Mouse (Mus musculus): Measurements from ENCODE around the gene Rad54l2.

Gene Rad54l2

GRCm38 (mm10) chr9:106788812-106789321, at the start of gene Rad54l2:
Gene Rad54l2 (minus strand): TSS chr9:106789194.
- DNase-seq (ENCODE audit: low read depth, low spot score) = peak; percentile 77

DNA sequence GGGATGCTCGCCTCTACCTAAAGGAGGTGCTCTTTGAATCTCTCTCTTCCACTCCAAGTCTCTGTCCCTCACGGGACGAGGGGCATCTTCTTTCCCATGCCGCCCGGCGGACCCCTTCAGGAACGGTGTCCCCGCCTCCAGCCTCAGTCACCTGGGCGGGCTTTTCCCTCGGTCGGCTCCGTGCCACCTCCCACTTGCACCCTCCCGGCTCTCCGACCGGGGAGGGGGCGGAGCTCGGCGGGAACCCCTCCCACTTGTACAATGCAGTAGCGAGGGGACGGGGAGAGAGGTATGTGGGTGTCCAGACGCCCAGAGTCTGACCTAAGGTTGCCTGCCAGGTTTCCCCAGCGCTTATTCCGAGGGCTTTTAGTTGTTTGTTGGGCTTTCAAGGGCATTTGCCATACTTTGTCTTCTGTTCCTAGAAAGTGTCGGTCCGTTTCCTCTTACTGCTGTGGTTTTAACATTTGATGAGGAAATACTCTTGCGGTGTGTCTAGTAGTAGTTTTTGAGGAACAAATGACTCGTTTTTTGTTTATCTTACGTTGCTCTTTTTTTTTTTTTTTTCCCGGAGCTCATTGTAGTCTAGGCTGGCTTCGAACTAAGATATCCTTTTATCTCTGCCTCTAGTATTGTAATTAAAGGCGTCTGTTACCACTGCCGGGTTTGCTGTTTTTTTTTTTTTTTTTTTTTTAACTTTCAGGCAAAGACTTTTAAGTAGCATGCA, 33.5 kb upstream of the Rad54l2 start:
- peak; percentile 77 for DNase-seq (ENCODE audit: low read depth, low spot score)

DNA sequence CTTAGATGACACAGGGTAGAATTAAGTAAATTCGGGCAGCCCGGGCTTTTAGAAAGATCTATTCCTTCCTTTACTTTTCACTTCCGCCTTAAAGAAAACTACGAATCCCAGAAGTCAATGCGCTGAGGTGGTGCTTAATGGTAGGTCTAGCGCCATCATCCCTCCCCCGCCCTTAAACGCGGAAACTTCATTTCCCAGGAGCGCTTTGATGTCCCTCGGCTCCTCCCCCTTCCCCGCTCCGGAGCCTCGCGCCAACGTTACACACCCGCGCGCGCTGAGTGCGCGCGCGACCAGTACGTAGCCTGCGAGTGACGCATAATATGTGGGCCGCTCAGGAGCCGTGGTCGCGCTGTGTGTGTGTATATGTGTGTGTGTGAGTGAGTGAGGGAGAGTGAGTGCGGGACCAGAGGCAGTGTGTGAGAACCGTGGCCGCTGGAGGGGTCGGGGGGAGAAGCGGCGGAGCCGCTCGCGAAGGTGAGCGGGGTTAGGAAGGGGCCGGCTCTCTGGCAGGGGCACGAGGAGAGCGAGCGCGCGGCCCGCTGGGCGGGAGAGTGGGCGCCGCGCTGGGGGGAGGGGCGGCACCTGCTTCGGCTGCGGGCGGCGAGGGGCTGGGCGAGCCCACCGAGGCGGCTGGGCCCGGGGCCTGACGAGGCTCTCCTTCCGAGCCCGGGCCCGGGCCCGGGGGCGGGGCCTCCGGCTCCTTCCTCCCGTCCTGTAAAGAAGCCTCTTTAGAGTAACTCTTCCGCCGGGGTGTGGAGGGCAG, 32.8 kb upstream of the Rad54l2 start, which contains the start of gene Dcaf1:
Gene Dcaf1 (plus strand): TSS at position 257 of the 763 bp plus-strand sequence.
- DNase-seq (ENCODE audit: low read depth, low spot score) = peak; percentile 99

- DNase-seq (ENCODE audit: low read depth, low spot score) = no peak
Measured at GRCm38 (mm10) chr9:106821050-106821617, 32.1 kb upstream of the Rad54l2 start.

GRCm38 (mm10) chr9:106819201-106819600, 30.2 kb upstream of the Rad54l2 start:
- DNase-seq (ENCODE audit: low read depth, low spot score) = no peak

DNA sequence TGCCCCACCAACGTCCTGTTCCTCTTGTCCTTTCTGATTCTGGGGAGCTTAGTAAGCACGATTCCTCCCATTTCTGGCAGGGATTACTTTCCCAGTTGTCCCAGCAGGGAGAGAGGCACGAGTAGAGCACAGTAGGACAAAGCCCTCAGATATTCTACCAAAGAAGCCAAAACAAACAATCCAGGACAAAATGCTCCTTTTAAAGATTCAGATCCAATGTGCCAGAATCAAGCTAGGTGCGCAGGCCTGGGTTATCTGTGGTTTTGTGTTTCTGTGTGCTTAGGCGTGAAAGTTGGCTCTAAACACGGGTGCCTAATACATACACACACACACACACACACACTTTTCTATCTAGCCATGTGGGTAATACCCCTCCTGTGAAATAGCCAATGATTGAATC, 29.2 kb upstream of the Rad54l2 start:
- no peak for DNase-seq (ENCODE audit: low read depth, low spot score)

DNA sequence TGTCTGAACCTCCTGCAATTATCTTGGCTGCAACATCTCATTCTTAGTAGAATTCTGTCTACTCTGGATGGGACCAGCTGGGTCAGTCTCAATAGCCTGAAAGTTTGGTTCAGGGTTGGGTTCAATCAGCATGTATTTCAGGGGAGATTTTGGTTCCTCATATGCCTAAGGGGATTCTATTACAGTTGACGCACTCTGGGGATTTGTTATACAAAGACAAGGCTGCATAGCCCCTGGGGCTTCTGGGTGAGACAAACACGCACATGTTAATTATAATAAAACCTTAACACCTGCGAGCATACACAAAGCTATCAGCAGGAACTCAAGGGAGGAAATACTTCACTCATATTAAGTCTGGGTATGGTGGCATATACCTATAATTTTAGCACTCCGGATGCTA, 17.5 kb upstream of the Rad54l2 start:
- no peak for DNase-seq (ENCODE audit: low read depth, low spot score)

GRCm38 (mm10) chr9:106790831-106791230, 1.8 kb upstream of the Rad54l2 start:
- DNase-seq (ENCODE audit: low read depth, low spot score) = no peak

- no peak for DNase-seq (ENCODE audit: low read depth, low spot score)
Measured at GRCm38 (mm10) chr9:106789363-106789762, 369 bp upstream of the Rad54l2 start.

DNA sequence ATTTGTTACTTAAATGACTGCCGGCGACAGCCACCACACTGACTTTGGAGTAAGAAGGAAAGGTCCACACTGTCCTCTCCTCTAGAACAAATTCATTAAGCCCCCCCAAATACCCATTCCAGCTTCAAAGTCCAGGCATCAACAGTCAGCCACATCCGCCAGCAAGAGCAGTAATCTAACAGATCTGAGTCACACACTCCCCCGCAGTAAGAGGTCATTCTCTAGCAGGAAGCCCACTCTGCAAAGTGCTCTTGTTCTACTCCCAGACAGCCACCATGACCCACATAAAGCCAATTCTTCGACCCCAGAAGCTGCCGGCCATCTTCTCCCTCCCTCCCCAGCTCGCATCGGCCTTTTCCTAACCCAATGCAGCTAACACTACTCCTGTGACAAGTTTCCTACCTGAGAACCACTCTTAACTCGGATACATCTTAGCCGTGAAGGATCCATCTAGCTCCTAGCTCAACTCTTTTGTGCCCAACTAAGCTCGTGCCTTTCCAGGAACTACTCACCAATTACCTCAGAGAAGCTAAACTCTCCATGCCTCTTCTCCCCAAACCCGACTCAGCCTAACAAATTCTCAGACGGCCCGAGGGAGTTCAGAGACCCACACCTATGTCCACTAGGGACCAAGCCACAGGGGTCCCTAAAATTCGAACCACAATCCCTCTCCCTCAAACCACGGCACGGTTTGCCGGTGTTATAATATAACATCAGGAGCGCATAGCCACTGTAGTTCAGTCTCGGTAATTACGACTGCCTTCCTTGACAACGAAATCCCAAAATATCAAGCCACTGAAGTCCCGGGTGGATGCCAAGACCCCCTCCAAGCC, 799 bp downstream of the Rad54l2 start:
- no peak for DNase-seq (ENCODE audit: low read depth, low spot score)

DNA sequence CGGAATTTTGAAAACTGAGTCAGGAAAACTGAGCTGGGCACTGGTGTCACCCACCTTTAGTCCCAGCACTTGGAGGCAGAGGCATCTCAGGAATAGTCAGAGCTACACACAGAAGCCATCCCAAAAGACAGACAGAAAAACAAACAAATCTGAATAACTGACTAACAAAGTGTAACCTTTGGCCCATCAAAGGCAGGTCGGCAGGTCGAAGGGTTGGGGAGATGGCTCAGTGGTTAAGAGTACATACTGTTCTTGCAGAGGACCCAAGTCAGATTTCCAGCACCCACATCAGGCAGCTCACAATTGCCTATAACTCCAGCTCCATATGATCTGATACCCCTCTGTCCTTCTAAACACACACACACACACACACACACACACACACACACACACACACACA, 3.8 kb downstream of the Rad54l2 start:
- DNase-seq (ENCODE audit: low read depth, low spot score) = no peak

- no peak for DNase-seq (ENCODE audit: low read depth, low spot score)
Measured at GRCm38 (mm10) chr9:106783554-106783953, 5.4 kb downstream of the Rad54l2 start.

- no peak for DNase-seq (ENCODE audit: low read depth, low spot score)
Measured at GRCm38 (mm10) chr9:106780086-106780485, 8.9 kb downstream of the Rad54l2 start.

DNA sequence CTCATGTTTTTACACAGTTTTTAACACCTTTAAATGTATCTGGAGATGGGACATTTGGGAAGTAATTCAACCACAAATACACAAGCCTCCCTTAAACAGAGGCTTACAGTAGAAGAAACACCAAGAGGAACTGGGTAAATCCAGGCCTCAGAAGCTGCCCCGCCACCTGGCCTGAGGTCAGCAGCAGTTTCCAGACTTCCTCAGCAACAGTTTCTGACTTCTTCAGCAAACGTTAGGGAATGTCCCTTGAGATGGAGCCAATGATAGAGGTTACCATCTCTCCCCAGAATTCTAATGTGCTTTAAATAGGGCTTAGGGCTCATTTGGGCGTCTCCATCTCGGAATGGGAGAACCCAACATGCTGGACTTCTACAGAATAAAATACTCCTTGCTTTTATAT, 10.7 kb downstream of the Rad54l2 start:
- DNase-seq (ENCODE audit: low read depth, low spot score) = no peak

DNA sequence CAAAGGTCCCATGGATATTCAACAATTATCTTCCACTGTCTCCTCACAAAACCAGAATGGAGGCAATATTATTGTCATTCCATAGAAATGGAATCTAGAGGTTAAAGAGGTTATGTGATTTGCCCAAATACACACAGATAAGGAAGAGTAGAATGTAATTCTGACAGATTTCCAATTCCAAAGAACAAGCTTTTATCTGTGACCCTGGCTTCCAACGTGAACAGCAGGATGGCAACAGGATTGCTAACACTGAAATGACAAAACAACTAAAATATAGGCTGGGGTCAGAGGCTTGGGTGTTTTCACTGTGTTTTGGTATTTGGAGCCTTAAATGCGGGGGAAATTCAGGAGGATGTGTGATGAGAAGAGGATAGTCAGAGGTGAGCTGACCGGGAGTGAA, 11.6 kb downstream of the Rad54l2 start:
- DNase-seq (ENCODE audit: low read depth, low spot score) = no peak

DNA sequence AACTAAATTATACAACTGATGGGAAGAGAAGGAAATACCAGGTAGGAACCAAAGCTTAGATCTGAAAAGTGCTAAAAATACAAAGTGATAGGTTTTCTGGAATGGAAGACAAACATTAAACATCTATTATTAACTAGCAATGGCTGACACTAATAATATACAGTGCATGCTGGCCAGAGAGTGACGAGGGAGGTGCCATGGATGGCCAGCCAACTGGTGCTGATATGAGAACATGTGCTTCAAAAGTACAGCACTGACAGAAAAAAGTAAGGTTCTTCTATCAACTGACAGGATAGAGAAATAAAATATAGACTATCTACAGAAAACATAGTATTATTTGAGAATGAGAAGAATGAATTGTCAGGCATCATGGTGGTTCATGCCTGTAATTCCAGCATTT, 12.9 kb downstream of the Rad54l2 start:
- DNase-seq (ENCODE audit: low read depth, low spot score) = no peak

GRCm38 (mm10) chr9:106771770-106772169, 17.2 kb downstream of the Rad54l2 start:
- DNase-seq (ENCODE audit: low read depth, low spot score) = no peak

DNA sequence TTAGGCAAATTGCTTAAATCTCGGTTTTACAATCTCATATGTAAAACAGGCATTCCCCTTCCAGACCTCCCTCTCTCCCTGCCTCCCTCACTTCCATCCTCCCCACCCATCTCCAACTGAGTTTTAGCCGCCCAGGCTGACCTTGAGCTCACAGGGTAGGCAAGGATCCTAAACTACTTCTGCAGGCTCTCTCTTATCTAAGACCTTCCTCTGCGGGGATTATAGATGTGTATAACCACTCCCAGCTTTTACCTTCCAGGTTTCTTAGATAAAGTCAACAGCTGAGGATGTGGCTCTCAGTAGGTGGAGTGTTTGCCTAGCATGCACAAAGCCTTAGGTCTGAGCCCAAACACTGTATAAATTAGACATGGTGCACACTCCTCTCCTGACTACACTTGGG, 18.8 kb downstream of the Rad54l2 start:
- DNase-seq (ENCODE audit: low read depth, low spot score) = no peak

DNA sequence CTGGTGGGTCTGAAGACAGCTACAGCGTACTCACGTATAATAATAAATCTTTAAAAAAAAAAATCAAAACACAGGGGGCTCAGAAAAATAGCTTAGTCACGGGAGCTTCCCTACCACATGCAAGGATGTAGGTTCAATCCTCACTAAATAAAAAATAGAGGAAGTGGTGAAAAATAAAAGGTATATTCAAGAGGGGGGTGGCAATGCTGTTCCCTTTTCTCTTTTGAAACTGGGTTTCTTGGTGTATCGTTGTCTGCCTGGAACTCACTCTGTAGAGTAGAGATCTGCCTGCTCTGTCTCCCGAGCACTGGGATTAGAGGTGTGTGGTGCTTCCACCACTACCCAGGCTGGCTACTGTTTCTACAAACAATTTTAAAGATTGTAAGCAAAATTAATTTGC, 19.2 kb downstream of the Rad54l2 start:
- DNase-seq (ENCODE audit: low read depth, low spot score) = no peak

GRCm38 (mm10) chr9:106756421-106756820, 32.6 kb downstream of the Rad54l2 start:
- DNase-seq (ENCODE audit: low read depth, low spot score) = no peak

DNA sequence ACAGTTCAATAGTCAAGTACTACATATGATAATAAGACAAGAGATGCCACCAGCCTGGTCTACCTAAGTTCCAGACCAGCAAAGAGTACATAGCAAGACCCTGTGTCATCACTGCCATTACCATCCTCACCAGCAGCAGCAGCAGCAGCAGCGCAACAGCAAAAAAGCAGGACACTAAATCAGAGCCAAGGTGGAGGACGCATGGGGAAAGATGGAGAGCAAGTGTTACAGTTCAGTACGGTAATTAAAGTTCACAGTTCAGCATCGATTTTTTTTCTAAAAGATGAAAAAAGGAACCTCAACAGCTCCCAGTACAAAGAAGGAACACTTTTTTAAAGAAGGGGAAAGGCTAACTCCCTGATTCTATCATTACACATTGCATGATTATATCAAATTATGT, 33.2 kb downstream of the Rad54l2 start:
- no peak for DNase-seq (ENCODE audit: low read depth, low spot score)

- DNase-seq (ENCODE audit: low read depth, low spot score) = no peak
Measured at GRCm38 (mm10) chr9:106754311-106754710, 34.7 kb downstream of the Rad54l2 start.
